ENCODE assay signal across 9 mouse cellular contexts in genomic region chr5:105761848-105762482, GRCm38 (mm10).
DNase-seq lines count a peak whose midpoint lies in the region; ATAC-seq and TF ChIP-seq lines count a peak whose summit lies in the region.
"Had no signal": no experiment of that assay in that cellular context is flagged by ENCODE, and none has a peak within 500 bp of the region (broad histone marks: within the 10 kb centered on the region; RNA-seq: fewer than 3 reads in every experiment).

No protein-coding gene starts in this region.

- 35% methylated on average over 11 of the region's 11 CpGs for WGBS in embryonic facial prominence, embryonic 12.5 days
- WGBS in hindbrain, embryonic 12.5 days, result 39% methylated on average over 11 of the region's 11 CpGs

- TF ChIP-seq CTCF in layer of hippocampus, adult 2 months (conservative IDR thresholded peaks at IDR 0.05), result no peak

- H3K9me3 ChIP-seq in embryonic facial prominence, embryonic 12.5 days, result no peaks in the 10 kb centered on the region
- H3K9me3 ChIP-seq in hindbrain, embryonic 12.5 days (replicated peaks), result no peaks in the 10 kb centered on the region
- H3K9me3 ChIP-seq: liver, embryonic 13.5 days had no signal

- intact Hi-C loops in left cerebral cortex, postnatal 36 days (cut with DNase I), result no loop called here

- H3K4me1 ChIP-seq in embryonic facial prominence, embryonic 12.5 days, result peaks cover 19% of the 10 kb centered on the region
- H3K4me1 ChIP-seq in hindbrain, embryonic 12.5 days, result peaks cover 28% of the 10 kb centered on the region

- peak; percentile 49; the same call in 1 of the 2 replicates for ATAC-seq in embryonic facial prominence, embryonic 12.5 days (ENCODE audit: insufficient number of reproducible peaks, insufficient read depth, low FRiP score, low TSS enrichment)
- peak; percentile 52; the same call in 1 of the 2 replicates for ATAC-seq in hindbrain, embryonic 12.5 days (ENCODE audit: low FRiP score)

- no peak overlapping the region for H3K4me2 ChIP-seq in embryonic facial prominence, embryonic 12.5 days (replicated peaks)
- no peak overlapping the region for H3K4me2 ChIP-seq in hindbrain, embryonic 12.5 days (replicated peaks)
- H3K4me2 ChIP-seq: liver, embryonic 13.5 days had no signal

- no peak for DNase-seq in layer of hippocampus, adult 2 months (ENCODE audit: low spot score in 2 of 2)
- no peak for DNase-seq in layer of hippocampus, adult 11-12 months (ENCODE audit: low spot score)
- peak; percentile 40 for DNase-seq in retina, postnatal 1 day
- no peak for DNase-seq in left cerebral cortex, postnatal 36 days (ENCODE audit: low spot score in 2 of 2)
- no peak for DNase-seq in left cerebral cortex, adult 8-10 months (ENCODE audit: low spot score in 2 of 2)
- no peak for DNase-seq in left cerebral cortex, adult 11 months (ENCODE audit: low spot score)
- DNase-seq: liver, embryonic 13.5 days had no signal

- no peaks in the 10 kb centered on the region for H3K36me3 ChIP-seq in embryonic facial prominence, embryonic 12.5 days
- no peaks in the 10 kb centered on the region for H3K36me3 ChIP-seq in hindbrain, embryonic 12.5 days

- no peak overlapping the region for H3K4me3 ChIP-seq in layer of hippocampus, adult 2 months
- no peak overlapping the region for H3K4me3 ChIP-seq in embryonic facial prominence, embryonic 12.5 days
- H3K4me3 ChIP-seq in hindbrain, embryonic 12.5 days, result no peak overlapping the region
- H3K4me3 ChIP-seq: liver, embryonic 13.5 days had no signal

- peak overlapping the region; percentile 60 for H3K27ac ChIP-seq in layer of hippocampus, adult 2 months
- 0 out of 2 replicates have a peak overlapping the region, but pooled peaks have one; percentile 41 for H3K27ac ChIP-seq in embryonic facial prominence, embryonic 12.5 days
- H3K27ac ChIP-seq in hindbrain, embryonic 12.5 days, result no peak overlapping the region
- H3K27ac ChIP-seq: liver, embryonic 13.5 days had no signal

- H3K27me3 ChIP-seq in embryonic facial prominence, embryonic 12.5 days, result no peaks in the 10 kb centered on the region
- H3K27me3 ChIP-seq in hindbrain, embryonic 12.5 days, result no peaks in the 10 kb centered on the region
- H3K27me3 ChIP-seq: liver, embryonic 13.5 days had no signal

- H3K9ac ChIP-seq in embryonic facial prominence, embryonic 12.5 days, result 0 out of 2 replicates have a peak overlapping the region, but pooled peaks have one; percentile 7
- no peak overlapping the region for H3K9ac ChIP-seq in hindbrain, embryonic 12.5 days
- H3K9ac ChIP-seq: liver, embryonic 13.5 days had no signal
